Mouse (Mus musculus): ENCODE data around the gene Orai1.

DNA sequence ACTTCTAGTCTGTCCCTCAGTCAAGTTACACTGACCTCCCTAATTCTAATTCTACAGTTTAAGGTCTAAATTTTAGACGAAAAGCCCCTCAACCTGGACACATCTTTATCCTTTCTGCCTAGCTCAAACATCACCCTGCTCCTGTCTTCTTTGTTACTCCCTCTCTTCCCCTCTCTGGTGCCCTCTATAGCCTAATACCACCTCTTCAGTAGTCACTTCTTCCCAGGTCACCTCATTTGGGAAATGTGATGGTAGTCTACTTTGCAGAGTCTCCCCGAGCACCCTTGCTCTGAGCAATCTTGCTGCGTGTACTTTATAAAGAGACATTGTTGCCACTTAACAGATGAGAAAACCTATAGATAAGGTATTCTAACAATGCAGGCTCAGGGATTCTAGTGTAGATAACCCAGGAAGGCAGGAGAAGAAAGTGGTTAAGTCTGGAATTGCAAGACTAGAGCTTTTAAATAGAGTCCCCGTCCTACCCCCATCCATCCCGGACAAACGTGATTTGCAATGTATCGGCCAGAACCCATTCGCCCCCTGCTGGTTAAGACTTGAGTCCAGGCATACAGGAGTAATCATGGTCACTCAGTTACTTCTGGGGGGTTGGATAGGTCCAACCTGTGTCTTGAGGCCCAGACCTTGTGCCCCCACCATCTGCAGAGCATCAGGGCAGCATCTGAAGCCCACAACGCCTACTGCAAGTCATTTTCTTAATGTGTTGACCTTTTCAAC lies 30.9 kb downstream of the Orai1 start:
- TF ChIP-seq CTCF (IDR thresholded peaks at IDR 0.05; ENCODE audit: low read depth) (peak; percentile 84), EP300 (IDR thresholded peaks at IDR 0.05; ENCODE audit: low read depth) (no peak)
